Mouse (Mus musculus): ENCODE data around the gene Zmym1. TPM values are rescaled to one million over a fixed set of nuclear protein-coding genes. Genes with fewer than 3 reads are reported as not detected.
"Not testable (repeated sequence)": the region's sequence is repeated elsewhere in the genome, so short reads cannot be mapped to it uniquely, and the experiment has no call there.

The Zmym1 gene
- polyA plus RNA-seq (2015; fragmentation: Nextera tagmentation; extraction: Ambion mirVana), result 24.6 and 25.6 TPM in 2 replicates

- peak within 1 kb of the TSS; percentile 73 for H3K4me2 ChIP-seq
- peak within 1 kb of the TSS; percentile 58 for H3K9ac ChIP-seq (replicated peaks)
- WGBS, result 2% methylated on average over 38 of the region's 38 CpGs
- H3K27me3 ChIP-seq (replicated peaks), result no peaks in the 10 kb centered on the region
- peaks cover 15% of the 10 kb centered on the region for H3K4me1 ChIP-seq
- H3K9me3 ChIP-seq (replicated peaks), result no peaks in the 10 kb centered on the region
- ATAC-seq (ENCODE audit: low FRiP score), result peak; percentile 91
- peak within 1 kb of the TSS; percentile 68 for H3K4me3 ChIP-seq (replicated peaks)
- H3K27ac ChIP-seq (replicated peaks), result peak within 1 kb of the TSS; percentile 60
- peaks cover 17% of the 10 kb centered on the region for H3K36me3 ChIP-seq
Observed at GRCm38 (mm10) chr4:127060585-127061290, at the start of gene Zmym1. TSS of gene Zmym1 (minus strand) at chr4:127061152.

DNA sequence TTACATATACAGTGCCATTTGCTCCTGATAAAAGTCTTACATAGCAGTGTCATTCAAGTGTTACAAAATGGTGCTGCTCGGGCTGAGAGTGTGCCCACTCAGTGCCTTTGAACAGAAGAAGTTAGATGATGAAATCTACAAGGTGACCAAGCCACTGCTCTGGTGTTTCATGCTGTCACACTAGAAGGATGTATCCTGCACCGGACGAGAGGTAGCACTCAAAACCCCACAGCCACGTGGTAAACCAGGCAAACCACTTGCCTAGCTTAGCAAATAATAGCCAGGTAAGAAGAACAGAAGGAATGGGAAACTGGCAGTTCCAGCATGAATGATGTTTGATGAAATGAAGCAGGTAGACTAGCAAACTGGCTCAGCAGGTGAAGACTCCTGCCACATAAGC lies 49.6 kb upstream of the Zmym1 start:
- H3K36me3 ChIP-seq, result peaks cover 41% of the 10 kb centered on the region
- H3K4me3 ChIP-seq (replicated peaks), result no peak overlapping the region

GRCm38 (mm10) chr4:127107566-127107965 lies 46.6 kb upstream of the Zmym1 start:
- Histone ChIP-seq H3K4me3 (replicated peaks) (no peak overlapping the region), H3K4me1 (no peaks in the 10 kb centered on the region), H3K9ac (replicated peaks) (no peak overlapping the region), H3K27ac (replicated peaks) (no peak overlapping the region), H3K36me3 (peaks cover 53% of the 10 kb centered on the region), H3K27me3 (replicated peaks) (no peaks in the 10 kb centered on the region), H3K9me3 (replicated peaks) (peaks cover 4% of the 10 kb centered on the region; the same call in 1 of the 2 replicates), H3K4me2 (no peak overlapping the region)
- ATAC-seq (ENCODE audit: low FRiP score), result no peak
- WGBS, result 96% methylated on average over 4 of the region's 4 CpGs

More for the DNA sequence above, 49.6 kb upstream of the Zmym1 start:
- no peak overlapping the region for H3K9ac ChIP-seq (replicated peaks)
- ATAC-seq (ENCODE audit: low FRiP score), result no peak
- 75% methylated on average over 4 of the region's 4 CpGs for WGBS
- H3K27ac ChIP-seq (replicated peaks), result no peak overlapping the region
- H3K4me1 ChIP-seq, result no peaks in the 10 kb centered on the region
- no peaks in the 10 kb centered on the region for H3K27me3 ChIP-seq (replicated peaks)
- peaks cover 4% of the 10 kb centered on the region; the same call in 1 of the 2 replicates for H3K9me3 ChIP-seq (replicated peaks)
- no peak overlapping the region for H3K4me2 ChIP-seq

DNA sequence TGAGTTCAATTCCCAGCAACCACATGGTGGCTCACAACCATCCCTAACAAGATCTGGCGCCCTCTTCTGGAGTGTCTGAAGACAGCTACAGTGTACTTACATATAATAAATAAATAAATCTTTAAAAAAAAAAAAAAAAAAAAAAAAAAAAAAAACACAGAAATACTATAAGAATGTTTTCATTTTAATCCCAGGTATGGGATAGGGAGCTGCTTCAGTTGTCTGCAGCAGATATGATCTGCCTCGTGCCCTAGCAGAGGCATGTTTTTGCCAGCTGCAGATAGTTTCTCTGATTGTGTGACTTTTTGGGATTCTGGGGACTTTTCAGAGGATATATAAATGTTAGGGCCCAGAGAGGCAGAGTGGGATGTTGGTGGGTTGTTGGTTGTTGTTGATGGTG lies 38.6 kb upstream of the Zmym1 start:
- not testable (repeated sequence) for H3K9me3 ChIP-seq (replicated peaks); H3K4me1 ChIP-seq; H3K9ac ChIP-seq (replicated peaks); H3K4me3 ChIP-seq (replicated peaks); H3K27ac ChIP-seq (replicated peaks); ATAC-seq (ENCODE audit: low FRiP score); H3K27me3 ChIP-seq (replicated peaks); H3K4me2 ChIP-seq
- WGBS, result 100% methylated on average over 1 of the region's 2 CpGs
- peaks cover 28% of the 10 kb centered on the region for H3K36me3 ChIP-seq

DNA sequence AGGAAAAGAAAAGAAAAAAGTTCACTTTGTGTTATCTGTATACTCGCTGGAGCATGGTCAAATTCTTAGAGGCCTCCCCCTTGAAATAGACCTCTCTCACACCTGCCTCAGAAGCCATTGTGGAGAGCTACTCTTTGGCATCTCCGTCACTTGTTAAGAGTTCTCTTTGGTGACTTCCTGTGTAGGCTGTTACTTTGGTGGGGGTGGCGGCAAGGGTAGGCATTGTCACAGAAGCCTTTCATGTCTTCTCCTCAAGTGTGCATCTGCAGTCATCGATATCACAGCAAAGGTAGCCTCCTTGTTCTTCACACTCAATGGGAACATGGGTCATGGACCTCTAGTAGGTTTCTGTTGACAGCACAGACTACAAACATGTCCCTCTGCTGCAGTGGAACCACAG lies 34.1 kb upstream of the Zmym1 start:
- Histone ChIP-seq H3K36me3 (peaks cover 20% of the 10 kb centered on the region), H3K9ac (replicated peaks) (no peak overlapping the region), H3K4me1 (no peaks in the 10 kb centered on the region), H3K4me2 (no peak overlapping the region), H3K27me3 (replicated peaks) (no peaks in the 10 kb centered on the region), H3K4me3 (replicated peaks) (no peak overlapping the region), H3K9me3 (replicated peaks) (no peaks in the 10 kb centered on the region), H3K27ac (replicated peaks) (no peak overlapping the region)
- WGBS, result 94% methylated on average over 4 of the region's 4 CpGs
- ATAC-seq (ENCODE audit: low FRiP score), result no peak

GRCm38 (mm10) chr4:127091188-127091587 lies 30.2 kb upstream of the Zmym1 start:
- Histone ChIP-seq H3K4me2 (no peak overlapping the region), H3K27me3 (replicated peaks) (no peaks in the 10 kb centered on the region), H3K4me1 (no peaks in the 10 kb centered on the region), H3K9me3 (replicated peaks) (no peaks in the 10 kb centered on the region), H3K4me3 (replicated peaks) (no peak overlapping the region), H3K27ac (replicated peaks) (no peak overlapping the region), H3K9ac (replicated peaks) (no peak overlapping the region), H3K36me3 (peaks cover 32% of the 10 kb centered on the region)
- no peak for ATAC-seq (ENCODE audit: low FRiP score)
- 97% methylated on average over 1 of the region's 1 CpGs for WGBS

DNA sequence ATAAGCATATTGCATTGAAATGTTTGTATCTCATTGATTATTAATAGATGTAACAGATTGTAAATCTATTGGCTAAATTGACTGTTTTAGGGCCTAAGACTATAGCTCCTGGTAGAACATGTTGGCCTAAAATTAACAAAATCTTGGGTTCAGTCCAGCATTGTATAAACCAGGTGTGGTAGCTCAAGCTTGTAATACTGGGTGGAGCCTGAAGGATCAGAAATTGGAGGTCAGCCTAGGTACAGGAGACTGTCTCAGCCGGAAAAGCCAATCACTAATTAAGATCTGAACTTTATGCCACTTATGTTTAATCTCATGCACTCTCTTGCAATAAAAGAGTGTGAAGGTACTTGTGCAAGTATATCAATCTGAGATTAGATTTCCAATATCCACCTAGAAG lies 24.8 kb upstream of the Zmym1 start:
- Histone ChIP-seq H3K27ac (replicated peaks) (no peak overlapping the region), H3K4me1 (0 out of 2 replicates have a peak, but pooled peaks cover 1% of the 10 kb centered on the region), H3K4me2 (no peak overlapping the region), H3K36me3 (peaks cover 20% of the 10 kb centered on the region), H3K4me3 (replicated peaks) (no peak overlapping the region), H3K27me3 (replicated peaks) (no peaks in the 10 kb centered on the region), H3K9me3 (replicated peaks) (no peaks in the 10 kb centered on the region), H3K9ac (replicated peaks) (no peak overlapping the region)
- 92% methylated on average over 1 of the region's 1 CpGs for WGBS
- no peak for ATAC-seq (ENCODE audit: low FRiP score)

- ATAC-seq (ENCODE audit: low FRiP score), result no peak
- WGBS, result 90% methylated on average over 2 of the region's 2 CpGs
- Histone ChIP-seq H3K36me3 (peaks cover 4% of the 10 kb centered on the region; the same call in 1 of the 2 replicates), H3K4me2 (no peak overlapping the region), H3K4me1 (peaks cover 20% of the 10 kb centered on the region), H3K4me3 (replicated peaks) (no peak overlapping the region), H3K9ac (replicated peaks) (no peak overlapping the region), H3K27ac (replicated peaks) (no peak overlapping the region), H3K9me3 (replicated peaks) (no peaks in the 10 kb centered on the region), H3K27me3 (replicated peaks) (no peaks in the 10 kb centered on the region)
Observed at GRCm38 (mm10) chr4:127083131-127083530, 22.2 kb upstream of the Zmym1 start.

DNA sequence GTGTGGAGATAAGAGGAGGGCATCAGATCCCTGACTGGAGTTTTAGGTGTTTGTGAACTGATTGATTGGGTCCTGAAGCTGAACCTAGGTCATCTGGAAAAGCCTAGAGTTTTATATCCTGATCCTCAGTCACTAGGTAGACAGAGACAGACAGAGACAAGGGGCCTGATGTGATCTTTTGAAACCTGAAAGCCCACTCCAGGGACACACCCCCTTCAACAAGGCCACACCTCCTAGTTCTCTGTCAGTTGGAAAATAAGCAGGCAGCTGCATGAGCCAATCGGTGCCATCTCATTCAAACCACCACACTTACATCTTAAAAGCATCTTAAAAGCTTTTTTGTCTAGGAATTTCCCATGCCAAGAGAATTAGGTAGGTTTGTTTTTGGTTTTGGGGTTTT lies 19.9 kb upstream of the Zmym1 start:
- no peaks in the 10 kb centered on the region for H3K27me3 ChIP-seq (replicated peaks)
- no peaks in the 10 kb centered on the region for H3K9me3 ChIP-seq (replicated peaks)
- H3K9ac ChIP-seq (replicated peaks), result no peak overlapping the region
- H3K36me3 ChIP-seq, result 0 out of 2 replicates have a peak, but pooled peaks cover 3% of the 10 kb centered on the region
- no peak overlapping the region for H3K4me2 ChIP-seq
- peaks cover 25% of the 10 kb centered on the region for H3K4me1 ChIP-seq
- whole genome bisulfite sequencing, result 55% methylated on average over 1 of the region's 1 CpGs
- H3K4me3 ChIP-seq (replicated peaks), result no peak overlapping the region
- H3K27ac ChIP-seq (replicated peaks), result no peak overlapping the region
- ATAC-seq (ENCODE audit: low FRiP score), result no peak

DNA sequence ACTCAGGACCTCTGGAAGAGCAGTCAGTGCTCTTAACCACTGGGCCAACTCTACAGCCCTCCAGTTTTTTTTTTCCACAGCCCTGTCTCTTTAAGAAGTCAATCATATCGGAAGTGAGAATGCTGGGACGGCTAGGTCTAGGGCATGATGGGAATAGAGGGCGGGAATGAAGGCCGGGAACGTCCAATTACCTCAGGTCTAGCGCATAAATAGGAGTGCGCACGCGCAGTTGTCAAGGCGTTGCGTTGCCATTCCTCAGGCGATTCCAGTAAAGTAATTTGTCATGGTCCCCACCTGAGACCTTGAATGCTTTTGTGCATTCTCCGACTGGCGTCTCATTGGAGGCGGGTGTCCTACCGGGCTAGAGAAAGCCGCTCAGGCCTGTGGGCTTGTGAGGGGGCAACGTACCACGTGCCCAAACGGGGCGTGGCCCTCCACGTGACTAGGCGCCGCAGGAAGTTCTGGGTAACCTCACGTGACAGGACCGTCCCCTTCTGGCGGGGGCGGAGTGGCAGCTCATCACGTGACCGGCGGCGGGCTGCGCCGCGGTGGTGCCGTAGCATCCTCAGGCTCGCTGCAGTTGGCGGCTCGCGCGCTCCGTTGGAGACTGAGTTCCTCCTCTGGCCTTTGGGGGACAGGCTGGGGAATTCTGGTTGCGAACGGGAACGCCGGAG lies 16.1 kb upstream of the Zmym1 start, which contains the start of gene Zmym6:
Gene Zmym6 (plus strand): TSS at position 509 of the 674 bp plus-strand sequence.
- H3K36me3 ChIP-seq, result 0 out of 2 replicates have a peak, but pooled peaks cover 3% of the 10 kb centered on the region
- under 1% methylated on average over 45 of the region's 46 CpGs for WGBS
- peak; percentile 98 for ATAC-seq (ENCODE audit: low FRiP score)
- peak within 1 kb of the TSS; percentile 54 for H3K9ac ChIP-seq (replicated peaks)
- H3K27ac ChIP-seq (replicated peaks), result peak within 1 kb of the TSS; percentile 96
- no peaks in the 10 kb centered on the region for H3K9me3 ChIP-seq (replicated peaks)
- H3K4me2 ChIP-seq, result peak within 1 kb of the TSS; percentile 65
- H3K4me3 ChIP-seq (replicated peaks), result peak within 1 kb of the TSS; percentile 58
- no peaks in the 10 kb centered on the region for H3K27me3 ChIP-seq (replicated peaks)
- peaks cover 25% of the 10 kb centered on the region for H3K4me1 ChIP-seq

DNA sequence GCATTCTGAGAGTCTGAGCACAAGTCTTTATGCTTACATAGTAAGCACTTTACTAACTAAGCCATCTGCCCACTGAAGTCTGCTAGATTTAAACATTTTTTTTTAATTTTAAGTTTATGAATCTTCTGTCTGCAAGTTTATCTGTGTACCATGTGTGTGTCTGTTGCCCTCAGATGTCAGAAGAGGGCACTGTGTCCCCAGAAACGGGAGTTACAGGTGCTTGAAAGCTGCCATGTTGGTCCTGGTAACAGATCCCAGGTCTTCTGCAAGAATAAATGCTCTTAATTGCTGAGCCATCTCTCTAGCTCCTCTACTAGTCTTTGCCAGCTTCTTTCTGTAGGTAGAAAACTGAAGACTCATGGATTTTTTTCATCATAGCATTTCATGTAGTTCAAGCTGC lies 14.0 kb upstream of the Zmym1 start:
- Histone ChIP-seq H3K27me3 (replicated peaks) (no peaks in the 10 kb centered on the region), H3K9me3 (replicated peaks) (no peaks in the 10 kb centered on the region), H3K9ac (replicated peaks) (no peak overlapping the region), H3K27ac (replicated peaks) (no peak overlapping the region), H3K4me1 (peaks cover 20% of the 10 kb centered on the region), H3K36me3 (no peaks in the 10 kb centered on the region), H3K4me3 (replicated peaks) (no peak overlapping the region), H3K4me2 (no peak overlapping the region)
- no peak for ATAC-seq (ENCODE audit: low FRiP score)
- 78% methylated on average over 1 of the region's 1 CpGs for WGBS

GRCm38 (mm10) chr4:127064051-127064450 lies 3.1 kb upstream of the Zmym1 start:
- Histone ChIP-seq H3K36me3 (no peaks in the 10 kb centered on the region), H3K27me3 (replicated peaks) (no peaks in the 10 kb centered on the region), H3K4me3 (replicated peaks) (no peak overlapping the region), H3K4me2 (no peak overlapping the region), H3K4me1 (peaks cover 15% of the 10 kb centered on the region), H3K9ac (replicated peaks) (no peak overlapping the region), H3K27ac (replicated peaks) (no peak overlapping the region), H3K9me3 (replicated peaks) (no peaks in the 10 kb centered on the region)
- no peak for ATAC-seq (ENCODE audit: low FRiP score)
- WGBS, result 70% methylated on average over 1 of the region's 1 CpGs

Data from neural tube, embryonic 15.5 days (tissue).